Mouse (Mus musculus): ENCODE data around the gene Cxcl17.
"Not testable (repeated sequence)": the region's sequence is repeated elsewhere in the genome, so short reads cannot be mapped to it uniquely, and the experiment has no call there.

Gene Cxcl17

DNA sequence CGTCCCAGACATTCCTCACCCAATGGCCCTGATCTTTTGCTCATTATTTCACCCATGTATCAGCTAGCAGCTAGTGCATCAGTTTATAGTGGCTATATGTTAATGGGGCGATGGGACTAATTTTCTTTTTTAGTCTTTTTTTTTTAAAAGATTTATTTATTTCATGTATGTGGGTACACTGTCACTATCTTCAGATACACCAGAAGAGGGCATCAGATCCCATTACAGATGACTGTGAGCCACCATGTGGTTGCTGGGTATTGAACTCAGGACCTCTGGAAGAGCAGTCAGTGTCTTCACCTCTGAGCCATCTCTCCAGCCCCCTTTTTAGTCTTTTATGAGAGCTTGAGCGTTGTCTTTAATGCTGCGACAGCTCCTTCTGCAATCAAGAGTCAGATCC, 13.7 kb upstream of the Cxcl17 start:
- DNase-seq (ENCODE audit: low read depth, low spot score), result not testable (repeated sequence)

DNA sequence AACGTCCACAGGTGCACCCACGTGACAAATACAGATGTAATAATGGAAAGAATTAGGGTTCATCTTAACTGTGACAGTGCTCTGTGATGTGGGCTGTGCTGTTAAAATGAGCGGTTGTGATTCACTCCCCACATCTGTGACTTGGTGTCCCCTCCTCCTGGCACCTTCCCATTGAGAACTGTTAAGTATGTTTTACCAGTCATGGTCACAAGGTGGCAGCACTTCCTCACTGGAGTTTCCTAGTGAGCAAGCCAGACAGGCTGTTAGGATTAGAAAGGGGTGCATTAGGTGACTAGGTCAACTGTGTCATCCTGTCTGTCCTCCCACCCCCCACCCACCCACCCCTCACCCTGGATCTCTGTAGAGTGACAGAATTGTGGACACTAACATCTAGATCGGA, 11.7 kb upstream of the Cxcl17 start:
- peak; percentile 83 for DNase-seq (ENCODE audit: low read depth, low spot score)

DNA sequence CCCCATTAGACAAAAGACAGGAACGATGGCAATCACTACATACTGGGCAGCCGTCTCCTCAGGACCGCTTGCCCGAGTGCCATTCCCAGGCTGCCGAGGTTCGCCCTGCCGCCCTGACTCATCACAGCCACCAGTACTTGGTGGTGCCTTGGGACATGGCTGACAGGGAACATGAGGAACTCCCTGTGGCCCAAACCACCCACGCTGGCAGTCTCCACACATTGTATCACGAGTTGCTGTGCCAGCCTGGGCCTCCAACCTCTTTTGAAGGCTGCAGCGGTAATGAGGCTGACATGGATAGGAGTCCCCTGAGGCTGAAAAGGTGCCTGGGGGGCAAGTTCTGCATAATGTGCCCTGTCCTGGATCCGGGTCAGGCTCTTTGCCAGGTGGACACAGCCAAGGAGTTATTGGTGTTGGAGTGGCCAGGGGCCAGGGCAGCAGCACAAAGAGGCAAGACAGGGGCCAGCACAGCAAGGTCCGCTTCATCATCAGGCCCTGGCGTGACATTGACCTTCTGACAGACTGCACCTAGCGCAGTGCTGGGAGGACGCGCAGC, 9.7 kb upstream of the Cxcl17 start:
- no peak for DNase-seq (ENCODE audit: low read depth, low spot score)

DNA sequence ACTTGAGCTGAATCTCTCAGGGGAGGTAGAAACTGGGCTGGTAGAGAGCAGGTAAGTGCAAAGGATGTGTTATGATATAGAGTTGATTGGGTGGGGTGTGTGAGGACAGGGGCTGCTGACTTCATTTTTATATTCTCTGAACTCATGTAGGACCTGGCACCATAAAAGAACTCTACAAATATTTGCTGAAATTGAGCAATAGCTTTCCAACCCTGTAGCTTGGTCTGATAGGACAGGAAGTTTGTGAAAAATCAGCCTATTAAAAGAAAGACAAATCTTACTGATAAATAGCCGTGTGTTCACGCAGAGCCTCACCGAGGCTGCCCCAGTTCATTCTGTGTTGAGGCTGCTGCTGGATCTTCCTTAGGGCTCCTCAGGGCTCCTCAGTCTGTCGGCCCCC, 7.3 kb upstream of the Cxcl17 start:
- DNase-seq (ENCODE audit: low read depth, low spot score), result no peak

DNA sequence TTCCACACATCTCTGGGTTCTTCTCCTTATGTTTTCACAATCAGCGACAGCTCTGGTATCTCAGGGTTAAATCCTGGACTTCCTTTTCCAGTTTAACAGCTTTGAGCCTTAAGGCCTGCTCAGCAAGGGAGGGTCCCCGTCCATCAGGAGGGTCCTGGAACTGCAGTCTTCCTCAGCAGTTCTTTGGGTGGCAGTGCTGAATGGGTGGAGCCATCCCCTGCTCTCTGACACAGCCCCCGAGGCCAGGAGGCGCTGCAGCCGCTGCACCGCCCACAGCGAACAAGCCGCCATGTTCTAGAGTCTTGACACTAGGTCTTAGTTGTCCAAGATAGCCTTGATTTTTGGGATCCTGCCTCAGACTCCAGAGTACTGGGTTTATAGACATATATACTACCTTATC, 6.8 kb upstream of the Cxcl17 start:
- no peak for DNase-seq (ENCODE audit: low read depth, low spot score)

DNA sequence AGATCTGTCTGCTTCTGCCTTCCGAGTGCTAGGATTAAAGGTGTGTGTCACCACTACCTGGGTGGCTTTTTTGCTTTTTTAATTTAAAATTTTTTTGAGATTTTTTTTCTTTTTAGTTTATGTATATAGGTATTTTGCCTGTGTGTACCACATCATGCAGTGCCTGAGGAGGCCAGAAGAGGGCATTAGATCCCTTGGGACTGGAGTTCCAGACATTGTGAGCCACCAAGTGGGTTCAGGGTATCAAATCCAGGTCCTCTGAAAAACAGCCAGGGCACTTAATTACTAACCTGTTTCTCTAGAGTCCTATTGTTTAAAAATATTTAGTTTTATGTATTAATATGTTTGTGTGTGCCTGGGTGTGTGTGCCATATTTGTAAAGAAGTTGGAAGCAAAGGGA, 4.9 kb upstream of the Cxcl17 start:
- peak; percentile 36 for DNase-seq (ENCODE audit: low read depth, low spot score)

DNA sequence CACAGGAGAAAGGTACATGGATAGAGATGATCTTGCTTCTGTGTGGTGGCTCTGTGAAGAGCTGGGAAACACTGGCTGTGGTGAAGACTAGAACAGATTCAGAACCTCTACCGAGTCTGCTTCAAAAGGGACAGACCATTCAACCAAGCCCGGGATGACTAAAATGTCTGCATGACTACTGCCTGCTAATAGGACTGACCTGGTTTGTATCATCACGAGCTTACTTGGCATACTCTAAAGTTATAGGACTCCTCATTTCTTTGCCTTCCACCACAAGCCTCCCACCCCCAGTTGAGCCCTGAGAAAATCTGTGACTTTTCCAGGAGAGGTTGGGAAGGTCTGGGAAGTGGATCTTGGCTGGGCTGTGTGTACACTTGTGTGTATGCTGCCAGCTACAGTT, 825 bp downstream of the Cxcl17 start:
- DNase-seq (ENCODE audit: low read depth, low spot score), result no peak

DNA sequence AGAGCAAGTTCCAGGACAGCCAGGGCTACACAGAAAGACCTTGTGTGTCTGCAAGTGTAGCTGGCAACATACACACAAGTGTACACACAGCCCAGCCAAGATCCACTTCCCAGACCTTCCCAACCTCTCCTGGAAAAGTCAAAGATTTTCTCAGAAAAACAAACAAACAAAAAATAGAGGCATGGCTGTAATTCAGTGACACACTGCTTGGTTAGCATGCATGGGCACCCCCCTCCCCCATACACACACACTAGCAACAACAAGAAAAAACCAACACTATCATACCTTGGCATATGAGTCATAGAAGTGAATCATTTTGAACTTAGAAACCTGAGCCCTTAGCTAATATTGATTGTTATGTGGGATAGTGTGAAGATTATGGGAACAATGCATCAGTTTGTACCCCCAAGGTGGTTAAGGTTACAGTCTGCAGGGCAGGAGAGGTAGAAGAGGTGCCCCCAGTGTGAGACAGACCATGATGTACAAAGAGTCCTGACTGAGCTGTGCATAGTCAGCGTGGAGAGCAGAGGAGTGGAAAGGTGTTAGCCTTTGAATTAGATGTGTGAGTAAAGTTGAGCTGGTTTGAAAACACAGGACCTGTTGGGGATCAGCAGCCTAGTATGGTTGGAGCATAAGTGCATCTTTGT, 1.6 kb downstream of the Cxcl17 start:
- DNase-seq (ENCODE audit: low read depth, low spot score), result no peak

DNA sequence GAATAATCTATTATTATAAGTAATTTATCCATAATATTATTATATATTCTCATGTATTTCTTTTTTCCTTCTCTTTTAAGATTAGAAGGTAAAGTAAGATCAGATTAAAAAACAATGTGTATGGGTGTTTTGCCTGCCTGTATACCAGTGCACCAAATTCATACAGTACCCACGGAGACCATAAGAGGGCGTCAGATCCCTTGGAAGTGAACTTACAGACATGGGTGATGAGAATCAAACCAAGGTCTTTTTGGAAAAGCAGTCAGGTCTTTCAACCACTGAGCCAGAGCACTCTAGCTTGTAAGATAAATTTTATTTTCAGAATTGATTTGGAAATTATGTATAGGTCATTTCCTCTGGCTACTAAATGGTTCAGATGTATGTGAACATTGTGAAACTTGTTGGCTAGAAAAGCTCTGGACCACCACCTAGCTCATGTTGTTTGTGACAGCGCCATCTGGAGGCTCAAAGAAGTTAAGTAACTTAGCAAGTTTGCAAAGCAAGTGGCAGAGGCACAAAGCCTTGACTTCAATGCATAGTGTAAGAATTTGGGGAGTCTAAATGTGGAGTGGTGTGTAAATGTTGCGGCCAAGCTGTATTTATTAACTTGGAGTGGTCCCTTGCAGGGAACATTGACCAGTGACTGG, 3.4 kb downstream of the Cxcl17 start:
- peak; percentile 45 for DNase-seq (ENCODE audit: low read depth, low spot score)

DNA sequence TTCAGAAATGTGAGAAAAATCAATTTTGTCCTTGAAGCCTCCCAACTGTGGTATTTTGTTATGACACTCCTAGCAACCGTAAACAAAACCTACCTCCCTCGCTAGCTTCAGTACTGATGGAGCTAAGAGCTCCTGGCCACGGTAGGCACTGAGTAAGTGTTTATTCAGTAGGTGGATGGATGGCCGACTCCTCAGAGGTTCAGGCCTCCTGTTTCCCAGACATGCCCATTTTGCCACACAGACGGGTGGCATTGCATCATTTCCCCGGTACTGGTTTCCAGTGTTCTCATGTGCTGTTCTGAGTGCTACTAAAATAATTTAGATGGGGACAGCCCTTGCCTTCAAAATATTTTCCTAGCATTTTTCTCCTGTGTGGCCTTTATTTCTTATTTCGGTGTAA, 6.2 kb downstream of the Cxcl17 start:
- DNase-seq (ENCODE audit: low read depth, low spot score), result no peak

DNA sequence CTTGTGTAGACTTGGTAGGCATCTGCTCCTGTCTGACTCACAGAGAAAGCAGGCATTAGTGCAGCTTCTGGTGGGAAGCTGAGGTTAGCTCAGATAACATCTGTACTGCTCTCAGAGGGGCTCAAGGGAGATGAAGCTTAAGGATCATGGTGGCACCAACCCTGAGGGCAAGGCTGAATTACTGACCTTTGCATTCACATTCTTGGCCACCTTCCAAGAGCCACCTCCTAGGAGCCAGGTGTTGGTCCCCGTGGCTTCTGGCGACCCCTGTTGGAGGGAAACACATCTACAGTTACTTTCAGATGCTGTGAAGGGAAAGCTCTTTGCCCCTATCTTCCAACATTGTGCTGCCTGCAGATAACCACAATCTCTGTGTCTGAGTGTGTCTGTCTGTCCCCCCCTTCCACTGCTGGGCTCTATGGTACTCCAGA, 10.0 kb downstream of the Cxcl17 start:
- DNase-seq (ENCODE audit: low read depth, low spot score), result peak; percentile 56

DNA sequence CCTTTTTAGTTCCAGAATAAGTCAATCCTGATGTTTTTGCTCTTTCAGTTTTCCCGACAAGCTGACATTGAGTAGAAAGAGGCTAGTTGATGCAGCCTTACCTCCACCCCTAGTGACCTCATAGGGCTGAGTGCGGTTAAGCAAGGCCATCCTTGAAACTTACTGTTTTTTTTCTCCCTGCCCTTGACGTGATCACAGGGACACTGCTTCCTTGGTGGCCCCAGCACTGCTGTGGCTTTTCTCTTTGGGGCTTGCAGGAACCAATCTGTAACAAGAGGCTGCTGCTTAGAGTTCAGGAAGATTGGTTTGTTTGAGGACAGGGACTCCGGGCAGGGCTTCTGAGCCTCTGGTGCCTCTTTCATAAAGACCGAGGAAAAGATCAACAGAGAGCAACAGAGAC, 10.7 kb downstream of the Cxcl17 start:
- no peak for DNase-seq (ENCODE audit: low read depth, low spot score)

DNA sequence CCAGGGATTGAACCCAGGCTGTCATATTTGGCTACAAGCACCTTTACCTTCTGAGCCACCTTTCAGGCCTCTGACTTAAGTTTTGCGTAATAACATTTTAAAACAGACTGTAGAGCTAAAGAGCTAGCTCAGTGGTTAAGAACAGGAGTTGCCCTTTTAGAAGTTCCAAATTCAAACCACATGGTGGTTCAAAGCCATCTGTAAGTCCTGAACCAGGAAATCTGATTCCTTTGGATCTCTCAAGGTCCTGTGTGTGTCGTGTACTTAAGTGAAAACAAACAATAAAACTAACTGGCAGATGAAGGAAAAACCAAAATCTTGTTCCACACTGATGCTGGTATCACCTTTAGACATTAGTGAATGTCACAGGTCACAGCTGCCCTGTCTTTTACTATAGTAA, 11.1 kb downstream of the Cxcl17 start:
- peak; percentile 27 for DNase-seq (ENCODE audit: low read depth, low spot score)

DNA sequence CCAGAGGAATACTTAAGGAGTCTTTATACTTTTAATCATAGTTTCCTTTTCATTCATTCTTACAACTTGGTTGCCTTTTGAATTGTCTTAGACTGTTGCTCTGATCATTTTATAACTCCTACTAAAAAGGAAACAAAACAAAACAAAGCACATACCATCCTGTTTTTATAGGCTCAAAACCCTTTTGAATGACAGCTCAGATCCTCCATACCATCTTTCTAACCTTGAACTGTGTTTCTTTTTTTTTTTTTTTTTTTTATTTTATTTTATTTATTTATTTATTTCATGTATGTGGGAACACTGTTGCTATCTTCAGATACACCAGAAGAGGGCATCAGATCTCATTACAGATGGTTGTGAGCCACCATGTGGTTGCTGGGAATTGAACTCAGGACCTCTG, 13.7 kb downstream of the Cxcl17 start:
- DNase-seq (ENCODE audit: low read depth, low spot score), result not testable (repeated sequence)

DNA sequence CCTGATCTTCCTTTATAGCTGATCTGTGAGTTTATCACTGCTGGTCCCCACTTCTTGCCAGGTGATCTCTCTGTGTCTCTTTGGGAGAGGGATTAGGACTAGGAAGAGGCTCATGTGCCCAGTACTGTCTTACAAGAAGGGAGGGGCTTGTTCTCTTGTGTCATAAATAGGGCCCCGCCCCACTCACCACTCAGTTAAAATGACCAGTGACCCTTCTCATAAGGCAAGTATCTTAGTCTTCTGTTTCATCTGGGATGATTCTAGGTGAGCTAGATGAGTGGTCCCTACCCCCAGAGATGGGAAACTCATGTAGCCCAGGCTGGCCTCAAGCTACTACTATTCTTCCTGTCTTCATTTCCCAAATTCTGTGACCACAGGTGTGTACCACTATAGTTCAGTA, 14.1 kb downstream of the Cxcl17 start, which contains the start of gene Lipe:
TSS of gene Lipe (minus strand) at position 101 of the 400 bp plus-strand sequence.
- DNase-seq (ENCODE audit: low read depth, low spot score), result no peak

DNA sequence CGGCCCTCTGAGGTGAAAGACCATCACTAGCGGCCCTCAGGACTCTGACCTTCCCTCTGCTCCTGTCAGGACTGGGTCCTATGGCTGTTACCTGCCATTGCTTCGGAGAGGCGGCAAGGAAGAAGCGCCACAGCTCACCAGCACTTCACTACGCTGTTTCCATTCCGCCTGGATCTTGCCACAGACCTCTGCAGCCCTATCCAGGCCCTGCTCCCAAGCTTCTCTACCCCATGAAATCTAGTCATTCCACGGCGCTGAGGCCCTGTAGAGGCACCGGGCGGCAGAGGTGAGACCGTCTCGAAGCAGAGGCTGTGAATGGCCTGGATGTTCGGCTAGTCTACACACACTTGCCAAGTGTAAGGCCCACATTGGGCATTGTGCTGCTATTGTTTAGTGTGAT, 16.1 kb downstream of the Cxcl17 start:
- DNase-seq (ENCODE audit: low read depth, low spot score), result no peak

DNA sequence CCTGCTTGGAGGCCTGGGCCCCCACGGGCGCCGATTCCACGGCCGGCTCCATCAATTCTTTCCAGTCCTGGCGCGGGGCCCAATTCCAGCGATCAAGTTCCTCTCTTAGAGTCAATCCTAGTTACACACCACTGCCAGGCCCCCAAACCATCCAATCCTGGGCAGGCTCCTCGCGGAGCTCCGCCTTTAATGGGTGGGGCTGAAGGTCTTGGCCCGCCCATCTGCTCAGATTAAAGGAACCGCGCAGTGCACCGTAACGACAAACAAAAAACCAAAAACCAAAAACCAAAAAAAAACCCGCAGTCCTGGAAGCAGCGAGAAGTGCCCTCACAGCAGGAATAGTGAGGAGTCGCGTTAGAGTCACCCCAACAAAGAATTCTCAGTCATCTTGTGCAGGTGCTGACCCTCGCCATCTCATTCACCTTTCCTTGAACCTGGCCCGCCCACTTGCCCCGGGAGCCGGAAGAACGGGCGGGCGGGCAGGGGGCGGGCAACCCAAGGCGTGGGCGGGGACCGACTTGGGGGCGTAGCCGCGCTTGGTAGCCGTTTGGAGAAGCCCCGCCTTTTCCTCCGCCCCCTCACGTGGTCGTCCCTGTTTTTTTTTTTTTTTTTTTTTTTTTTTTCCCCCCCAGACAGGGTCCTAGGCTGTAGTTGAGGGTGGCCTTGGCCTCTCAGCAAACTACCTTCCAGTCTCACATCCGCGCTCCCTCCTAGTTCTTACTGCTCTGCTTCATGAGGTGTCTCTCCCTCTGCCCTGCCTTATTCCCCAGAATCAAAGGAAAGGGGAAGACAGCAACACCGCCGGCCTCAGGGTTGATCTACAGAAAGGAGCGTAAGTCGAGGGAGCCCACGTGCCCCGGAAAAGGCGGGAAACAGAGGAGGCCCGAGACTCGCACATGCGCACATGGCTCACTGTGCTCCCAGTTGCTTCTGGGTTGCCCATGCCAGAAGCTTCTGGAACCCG, 16.8 kb downstream of the Cxcl17 start:
- peak; percentile 93 for DNase-seq (ENCODE audit: low read depth, low spot score)

DNA sequence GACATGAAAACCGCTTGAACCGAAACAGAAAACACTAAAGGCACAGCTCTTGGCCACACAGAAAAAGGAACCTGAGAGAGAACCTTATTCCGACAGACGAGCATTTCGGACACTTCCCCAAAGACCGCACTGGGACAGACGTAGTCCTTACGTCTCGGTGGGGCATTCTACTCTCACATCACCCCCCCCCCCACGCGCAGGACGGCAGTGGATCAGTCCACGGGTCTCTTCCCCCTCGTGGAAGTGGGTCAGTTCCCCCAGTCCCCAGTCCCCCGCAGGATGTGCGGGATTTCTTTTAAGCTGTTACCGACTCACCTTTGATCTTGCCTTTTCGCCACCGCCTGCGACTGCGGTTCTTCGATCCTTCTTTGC, 17.5 kb downstream of the Cxcl17 start:
- DNase-seq (ENCODE audit: low read depth, low spot score), result no peak

DNA sequence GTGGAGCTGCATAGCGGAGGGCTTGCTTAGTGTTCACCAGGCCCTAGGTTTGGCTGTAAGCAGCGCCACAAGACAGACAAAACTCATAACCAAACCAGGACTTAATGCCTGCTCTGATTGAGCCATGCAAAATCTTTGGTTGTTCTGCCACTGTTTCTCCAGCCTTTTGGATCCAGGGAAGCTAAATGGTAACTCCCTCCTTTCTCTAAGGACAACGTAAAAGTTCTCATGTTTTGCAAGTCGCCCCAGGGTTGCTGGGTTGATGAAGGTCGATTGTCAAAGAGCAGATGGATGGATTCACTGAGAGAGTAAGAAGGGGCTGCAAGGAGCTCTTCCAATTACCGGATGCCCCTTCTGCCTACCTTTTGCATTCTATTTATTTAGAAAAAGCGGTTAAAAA, 17.9 kb downstream of the Cxcl17 start:
- no peak for DNase-seq (ENCODE audit: low read depth, low spot score)

DNA sequence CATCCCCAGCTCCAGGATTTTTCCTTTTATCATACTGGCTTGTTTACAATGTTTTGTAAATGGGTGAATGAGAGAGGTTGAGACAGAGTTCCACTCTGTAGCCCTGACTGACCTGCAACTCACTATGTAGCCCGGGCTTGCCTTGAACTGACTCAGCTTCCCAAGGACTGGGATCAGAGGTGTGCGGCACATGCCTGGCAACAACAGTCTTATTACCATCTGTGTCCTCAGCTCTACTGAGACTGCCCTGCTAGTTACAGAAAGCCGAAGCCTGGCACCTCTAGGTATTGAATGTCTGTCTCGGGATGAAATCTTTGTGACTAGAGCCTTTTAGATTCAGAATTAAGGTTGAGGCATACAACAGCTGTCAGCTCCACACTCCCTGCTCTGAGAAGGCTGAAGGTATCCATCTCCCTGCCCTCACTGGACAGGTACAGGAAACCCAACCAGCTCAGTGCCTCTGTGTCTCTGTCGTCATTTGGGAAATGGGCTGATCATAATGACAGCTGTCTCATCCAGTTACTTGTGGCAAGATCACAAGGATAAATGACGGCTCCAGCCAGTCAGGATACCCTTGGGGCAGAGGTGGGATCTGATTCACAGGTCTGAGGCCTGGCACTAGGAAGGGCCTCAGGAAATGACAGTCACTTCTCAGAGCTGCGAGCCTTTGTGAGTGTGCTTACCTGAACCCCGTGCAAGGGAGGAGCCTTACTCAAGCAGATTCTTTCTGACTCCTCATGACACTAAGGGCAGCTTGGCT, 19.1 kb downstream of the Cxcl17 start:
- no peak for DNase-seq (ENCODE audit: low read depth, low spot score)

DNA sequence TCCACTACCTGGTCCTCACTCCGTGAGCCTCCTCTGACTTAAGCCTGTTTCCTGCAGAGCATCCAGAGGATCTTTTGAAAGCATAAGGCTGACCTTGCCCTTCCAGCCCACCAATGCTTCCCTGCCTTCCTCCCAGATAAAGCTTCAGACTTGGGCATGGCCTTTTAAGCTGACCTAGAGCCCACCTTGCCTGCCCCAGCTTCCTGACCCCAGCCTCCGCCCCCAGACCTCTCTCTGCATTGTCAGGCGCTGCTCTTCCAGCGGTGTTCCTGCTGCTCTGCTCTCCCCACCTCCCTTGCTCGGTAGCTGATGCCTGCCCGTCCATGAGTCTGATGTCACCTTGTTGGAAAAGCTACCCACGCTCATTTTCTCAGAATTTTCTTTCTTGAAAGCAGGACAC, 19.8 kb downstream of the Cxcl17 start:
- no peak for DNase-seq (ENCODE audit: low read depth, low spot score)
